Mouse (Mus musculus) erythroblast, embryonic 14.5 days (primary cell): ENCODE measurements around the gene Phldb1.

Experiments
- GATA1 ChIP-seq: IDR thresholded peaks from 2 replicates; pipeline ENCODE4 v1.6.1; 2012; ENCODE audit warnings: low read length, inconsistent platforms, mixed read lengths
- TAL1 ChIP-seq: IDR thresholded peaks from 3 replicates; pipeline ENCODE4 v1.6.1; 2012; ENCODE audit warnings: low read length, inconsistent platforms, mixed read lengths

GRCm38 (mm10) chr9:44747341-44747740, 12.3 kb upstream of the Phldb1 start:
- TF ChIP-seq GATA1 (no peak), TAL1 (no peak)
